Mouse (Mus musculus): ENCODE measurements around the gene Larp1b. TPM values are rescaled to one million over a fixed set of nuclear protein-coding genes. Genes with fewer than 3 reads are reported as not detected.
A peak's percentile ranks its signal among the peaks of the same experiment; 100 is the strongest.

The Larp1b gene
- total RNA-seq, 2 experiments from 2014 or later: 14.7 to 14.9 TPM

GRCm38 (mm10) chr3:41018022-41018608 is 68.5 kb downstream of the Larp1b start:
- no peak for DNase-seq (ENCODE audit: extremely low spot score in 1 of 2, low spot score in 1 of 2)

- DNase-seq (ENCODE audit: extremely low spot score in 1 of 2, low spot score in 1 of 2): no peak
Observed at GRCm38 (mm10) chr3:41020687-41021086, 71.1 kb downstream of the Larp1b start.

GRCm38 (mm10) chr3:41021980-41022379 is 72.4 kb downstream of the Larp1b start:
- peak; percentile 13 to 18 for DNase-seq (ENCODE audit: extremely low spot score in 1 of 2, low spot score in 1 of 2)

- no peak for DNase-seq (ENCODE audit: extremely low spot score in 1 of 2, low spot score in 1 of 2)
Observed at GRCm38 (mm10) chr3:41030705-41031104, 81.1 kb downstream of the Larp1b start.

- DNase-seq (ENCODE audit: extremely low spot score in 1 of 2, low spot score in 1 of 2): no peak
Observed at GRCm38 (mm10) chr3:41031286-41032210, 81.9 kb downstream of the Larp1b start.

- DNase-seq (ENCODE audit: extremely low spot score in 1 of 2, low spot score in 1 of 2): no peak
Observed at GRCm38 (mm10) chr3:41038297-41038916, 88.8 kb downstream of the Larp1b start.

- no peak for DNase-seq (ENCODE audit: extremely low spot score in 1 of 2, low spot score in 1 of 2)
Observed at GRCm38 (mm10) chr3:41041241-41041640, 91.6 kb downstream of the Larp1b start.

GRCm38 (mm10) chr3:41042195-41042938 is 92.7 kb downstream of the Larp1b start:
- DNase-seq (ENCODE audit: extremely low spot score in 1 of 2, low spot score in 1 of 2): no peak

GRCm38 (mm10) chr3:41043756-41044354 is 94.2 kb downstream of the Larp1b start:
- no peak for DNase-seq (ENCODE audit: extremely low spot score in 1 of 2, low spot score in 1 of 2)

- no peak for DNase-seq (ENCODE audit: extremely low spot score in 1 of 2, low spot score in 1 of 2)
Observed at GRCm38 (mm10) chr3:41047838-41048237, 98.2 kb downstream of the Larp1b start.

GRCm38 (mm10) chr3:41053334-41053733 is 103.7 kb downstream of the Larp1b start:
- no peak for DNase-seq (ENCODE audit: extremely low spot score in 1 of 2, low spot score in 1 of 2)

GRCm38 (mm10) chr3:41058395-41058794 is 108.8 kb downstream of the Larp1b start:
- DNase-seq (ENCODE audit: extremely low spot score in 1 of 2, low spot score in 1 of 2): peak; percentile 18 to 26

GRCm38 (mm10) chr3:41059249-41059648 is 109.6 kb downstream of the Larp1b start:
- no peak for DNase-seq (ENCODE audit: extremely low spot score in 1 of 2, low spot score in 1 of 2)

- DNase-seq (ENCODE audit: extremely low spot score in 1 of 2, low spot score in 1 of 2): no peak
Observed at GRCm38 (mm10) chr3:41061831-41062565, 112.4 kb downstream of the Larp1b start.

- DNase-seq (ENCODE audit: extremely low spot score in 1 of 2, low spot score in 1 of 2): no peak
Observed at GRCm38 (mm10) chr3:41062758-41063157, 113.1 kb downstream of the Larp1b start.

- no peak for DNase-seq (ENCODE audit: extremely low spot score in 1 of 2, low spot score in 1 of 2)
Observed at GRCm38 (mm10) chr3:41065320-41065719, 115.7 kb downstream of the Larp1b start.

GRCm38 (mm10) chr3:41070519-41070918 is 120.9 kb downstream of the Larp1b start:
- no peak for DNase-seq (ENCODE audit: extremely low spot score in 1 of 2, low spot score in 1 of 2)

GRCm38 (mm10) chr3:41075376-41075775 is 125.7 kb downstream of the Larp1b start:
- no peak for DNase-seq (ENCODE audit: extremely low spot score in 1 of 2, low spot score in 1 of 2)

- no peak for DNase-seq (ENCODE audit: extremely low spot score in 1 of 2, low spot score in 1 of 2)
Observed at GRCm38 (mm10) chr3:41078673-41079072, 129.0 kb downstream of the Larp1b start.
